20 mouse cellular contexts compared by ENCODE assay signal in the genomic region with DNA sequence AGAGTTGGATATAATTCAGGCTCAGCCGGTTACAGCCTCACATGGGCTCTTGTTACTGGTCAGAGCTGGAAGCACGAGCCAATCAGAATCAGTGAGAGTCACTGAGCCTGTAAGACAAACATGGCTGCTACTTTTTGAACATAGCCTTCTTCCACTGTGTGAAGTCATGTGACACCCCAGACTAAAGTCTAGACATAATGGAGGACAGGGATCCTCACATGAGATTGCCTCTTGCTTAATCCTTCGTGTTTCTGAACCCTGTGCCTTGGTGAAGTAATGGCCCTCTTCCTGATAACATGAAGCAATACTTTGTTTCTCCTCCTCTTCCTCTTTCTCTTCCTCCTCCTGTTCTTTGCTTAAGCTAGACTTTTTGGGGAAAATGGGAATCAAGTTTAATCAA. TPM values are rescaled to one million over a fixed set of nuclear protein-coding genes. Genes with fewer than 3 reads are reported as not detected.
DNase-seq lines count a peak whose midpoint lies in the region; ATAC-seq and TF ChIP-seq lines count a peak whose summit lies in the region.
"Had no signal": no experiment of that assay in that cellular context is flagged by ENCODE, and none has a peak within 500 bp of the region (broad histone marks: within the 10 kb centered on the region; RNA-seq: fewer than 3 reads in every experiment).

No protein-coding gene starts in this region.

- H3K36me3 ChIP-seq in intestine, embryonic 15.5 days: no peaks in the 10 kb centered on the region
- H3K36me3 ChIP-seq: embryonic facial prominence, embryonic 12.5 days; hindbrain, embryonic 12.5 days; midbrain, embryonic 10.5 days; neural tube, embryonic 15.5 days had no signal

- no peaks in the 10 kb centered on the region for H3K27me3 ChIP-seq in intestine, embryonic 15.5 days (replicated peaks)
- H3K27me3 ChIP-seq: embryonic facial prominence, embryonic 12.5 days; hindbrain, embryonic 12.5 days; neural tube, embryonic 15.5 days; Patski had no signal

- intact Hi-C loops in gastrocnemius, adult 2 months (cut with DNase I): no loop called here

- H3K4me3 ChIP-seq in gastrocnemius, adult 2 months: no peak overlapping the region
- no peak overlapping the region for H3K4me3 ChIP-seq in intestine, embryonic 15.5 days (replicated peaks)
- H3K4me3 ChIP-seq: embryonic facial prominence, embryonic 12.5 days; hindbrain, embryonic 12.5 days; left cerebral cortex, adult 2 months; midbrain, embryonic 10.5 days; myocyte; neural tube, embryonic 15.5 days had no signal

- H3K9ac ChIP-seq in intestine, embryonic 15.5 days: no peak overlapping the region
- H3K9ac ChIP-seq: embryonic facial prominence, embryonic 12.5 days; hindbrain, embryonic 12.5 days; lung, embryonic 14.5 days; neural tube, embryonic 15.5 days had no signal

- no peak for DNase-seq in gastrocnemius, adult 2 months
- no peak for DNase-seq in gastrocnemius, postnatal 25 days
- peak; percentile 60 for DNase-seq in lung, postnatal 36 days
- no peak for DNase-seq in lung, postnatal 4 days
- DNase-seq in adrenal gland, postnatal 14 days: no peak
- DNase-seq: kidney, postnatal 10 days; lung, embryonic 14.5 days; retina, postnatal 1 day; right cerebral cortex, postnatal 4 days had no signal

- H3K27ac ChIP-seq in gastrocnemius, adult 2 months: 0 out of 2 replicates have a peak overlapping the region, but pooled peaks have one; percentile 43
- H3K27ac ChIP-seq in intestine, embryonic 15.5 days: peak overlapping the region; percentile 64
- H3K27ac ChIP-seq: embryonic facial prominence, embryonic 12.5 days; hindbrain, embryonic 12.5 days; left cerebral cortex, adult 2 months; midbrain, embryonic 10.5 days; neural tube, embryonic 15.5 days had no signal

- no peak overlapping the region for H3K4me2 ChIP-seq in intestine, embryonic 15.5 days (replicated peaks)
- H3K4me2 ChIP-seq: embryonic facial prominence, embryonic 12.5 days; hindbrain, embryonic 12.5 days; lung, embryonic 14.5 days; neural tube, embryonic 15.5 days had no signal

- H3K9me3 ChIP-seq in intestine, embryonic 15.5 days: no peaks in the 10 kb centered on the region
- H3K9me3 ChIP-seq: embryonic facial prominence, embryonic 12.5 days; hindbrain, embryonic 12.5 days; midbrain, embryonic 10.5 days; neural tube, embryonic 15.5 days had no signal

- no peak for TF ChIP-seq CTCF in gastrocnemius, adult 2 months (IDR thresholded peaks at IDR 0.05)

- H3K4me1 ChIP-seq in intestine, embryonic 15.5 days (replicated peaks): no peaks in the 10 kb centered on the region
- H3K4me1 ChIP-seq: embryonic facial prominence, embryonic 12.5 days; hindbrain, embryonic 12.5 days; midbrain, embryonic 10.5 days; neural tube, embryonic 15.5 days had no signal

- peak; percentile 53 for ATAC-seq in intestine, embryonic 15.5 days
- ATAC-seq in neutrophil, adult 5-6 weeks (ENCODE audit: extremely low read depth, insufficient number of reproducible peaks, low FRiP score, poor library complexity, severe bottlenecking): peak; percentile 49; the same call in 1 of the 2 replicates
- no peak for ATAC-seq in CD4-positive, CD25-positive, alpha-beta regulatory T cell, adult 4 months
- ATAC-seq: forebrain, embryonic 16.5 days had no signal

- 83% methylated on average over 3 of the region's 3 CpGs for WGBS in intestine, embryonic 15.5 days

RNA-seq across cellular contexts. Expression of a gene that starts 15.5 kb away (rescaled TPM):
- total RNA-seq in gastrocnemius, adult 2 months (2021): 10 to 100 TPM; 19.6 to 22.3 TPM
- 10 to 100 TPM; 17.7 TPM for total RNA-seq in gastrocnemius, postnatal 25 days (2021)
- polyA plus RNA-seq in intestine, embryonic 15.5 days (2015; fragmentation: Nextera tagmentation; extraction: Ambion mirVana): 12.0 and 13.2 TPM in 2 replicates
- total RNA-seq in neutrophil, adult 5-6 weeks (2017): 170 and 182 TPM in 2 replicates
- polyA plus RNA-seq in CD4-positive, CD25-positive, alpha-beta regulatory T cell, adult 4 months (2017; shearing (Covaris generic)): 10 to 100 TPM; 83.8 to 89.5 TPM
- 33.3 and 37.9 TPM in 2 replicates for total RNA-seq in adrenal gland, postnatal 14 days (2021)
